Mouse (Mus musculus): ENCODE results near the gene Abcg1.

Gene Abcg1

GRCm38 (mm10) chr17:31057151-31057890 lies at the start of gene Abcg1:
Gene Abcg1 (plus strand): TSS chr17:31057675.
- peak; percentile 90 for DNase-seq (ENCODE audit: low read depth, low spot score)

GRCm38 (mm10) chr17:31008416-31008815 lies 49.1 kb upstream of the Abcg1 start:
- no peak for DNase-seq (ENCODE audit: low read depth, low spot score)

DNA sequence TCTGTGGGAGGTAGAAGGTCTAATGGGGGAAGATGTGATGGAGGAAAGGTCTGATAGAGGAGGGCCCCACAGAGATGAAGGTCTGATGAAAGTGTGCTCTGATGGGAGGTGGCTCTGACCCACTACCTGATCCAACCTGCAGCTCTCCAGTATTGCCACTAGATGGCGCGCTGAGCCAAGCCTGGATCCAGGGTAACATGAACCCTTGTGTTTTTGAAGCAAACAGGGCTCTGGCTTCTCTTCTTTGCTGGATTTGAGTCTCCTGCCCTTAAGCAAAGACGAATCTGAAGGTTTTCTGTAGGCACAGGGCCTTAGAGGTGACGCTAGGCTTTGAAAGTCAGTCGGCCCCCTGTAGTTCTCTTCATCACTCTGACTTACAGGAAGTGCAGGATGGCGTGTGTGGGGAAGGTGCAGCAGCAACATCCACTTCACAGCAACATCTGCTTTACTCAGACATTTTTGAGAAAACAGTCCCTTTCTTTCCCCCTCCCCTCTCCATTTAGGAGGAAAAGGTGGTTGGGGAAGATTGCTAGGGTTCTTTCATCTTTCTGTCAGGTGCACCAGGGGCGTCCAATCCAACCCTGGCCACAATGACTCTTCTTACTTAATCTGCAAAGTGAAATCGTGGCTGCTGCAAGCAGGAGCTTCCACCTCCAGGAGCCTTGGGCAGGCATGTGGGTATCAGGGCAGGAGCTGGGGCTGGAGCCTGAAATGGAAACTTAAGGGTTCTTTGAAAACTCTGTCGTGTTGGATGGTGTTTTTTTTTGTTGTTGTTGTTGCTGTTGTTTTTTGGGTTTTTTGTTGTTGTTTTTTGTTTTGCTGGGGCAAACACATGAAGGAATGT lies 45.7 kb upstream of the Abcg1 start:
- DNase-seq (ENCODE audit: low read depth, low spot score) = peak; percentile 78

DNA sequence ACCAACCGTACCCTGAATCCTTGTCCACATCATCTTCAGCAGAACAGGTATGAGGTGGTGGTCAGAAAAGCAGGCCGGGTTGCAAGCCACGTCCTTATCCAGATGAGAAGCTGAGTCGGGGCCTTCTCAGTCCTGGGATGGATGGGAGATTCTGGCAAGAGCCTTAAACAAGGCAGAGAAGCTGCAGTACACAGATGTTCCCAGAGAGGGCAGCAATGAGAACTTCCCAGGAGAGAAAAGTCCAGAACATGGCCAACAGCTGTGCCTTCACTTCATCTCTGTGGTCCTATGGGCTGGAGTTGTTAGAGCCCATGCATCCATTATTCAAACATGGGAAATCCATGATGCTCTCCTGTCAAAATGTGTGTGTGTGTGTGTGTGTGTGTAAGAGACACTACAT lies 39.2 kb upstream of the Abcg1 start:
- DNase-seq (ENCODE audit: low read depth, low spot score) = peak; percentile 89

DNA sequence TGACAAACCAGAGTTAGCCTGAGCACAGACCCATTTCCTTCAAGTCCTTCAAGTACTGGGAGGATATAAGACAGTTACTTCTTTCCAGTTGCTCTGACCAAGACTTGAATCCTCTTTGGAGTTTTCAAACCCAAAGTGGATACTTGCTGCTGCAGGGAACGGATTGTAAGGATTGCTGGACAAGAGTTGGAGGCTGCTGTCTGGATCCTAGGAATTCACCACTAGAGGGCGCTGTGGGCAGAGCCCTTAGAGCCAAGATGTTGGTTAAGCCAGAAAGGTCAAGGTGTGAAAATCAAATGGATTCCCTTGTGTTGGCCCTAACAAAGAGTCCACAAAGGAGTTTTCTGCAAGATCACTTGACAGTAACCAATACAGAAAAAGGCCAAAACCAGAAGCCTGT lies 38.0 kb upstream of the Abcg1 start:
- DNase-seq (ENCODE audit: low read depth, low spot score) = peak; percentile 89

- DNase-seq (ENCODE audit: low read depth, low spot score) = no peak
Observed at GRCm38 (mm10) chr17:31020078-31020477, 37.4 kb upstream of the Abcg1 start.

DNA sequence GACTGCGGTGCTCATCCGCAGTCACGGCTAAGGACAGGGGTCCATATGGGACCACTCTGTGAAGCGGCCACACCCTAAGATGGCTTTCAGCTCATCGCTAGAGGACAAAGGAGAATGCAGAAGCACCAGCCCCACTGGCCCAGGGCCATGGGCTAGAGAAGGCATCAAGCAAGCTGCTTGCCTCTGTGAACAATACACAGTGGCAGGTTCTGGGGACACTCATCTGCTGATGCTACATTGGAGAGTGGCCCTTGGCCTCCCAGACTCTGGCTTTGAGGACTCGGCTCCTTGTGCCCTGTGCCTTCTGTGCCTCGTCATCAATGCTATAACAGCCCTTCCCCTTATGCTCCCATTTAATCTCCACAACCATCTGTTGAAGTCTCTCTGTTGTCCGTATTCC lies 36.2 kb upstream of the Abcg1 start:
- DNase-seq (ENCODE audit: low read depth, low spot score) = no peak

GRCm38 (mm10) chr17:31024125-31024781 lies 33.2 kb upstream of the Abcg1 start:
- DNase-seq (ENCODE audit: low read depth, low spot score) = no peak

DNA sequence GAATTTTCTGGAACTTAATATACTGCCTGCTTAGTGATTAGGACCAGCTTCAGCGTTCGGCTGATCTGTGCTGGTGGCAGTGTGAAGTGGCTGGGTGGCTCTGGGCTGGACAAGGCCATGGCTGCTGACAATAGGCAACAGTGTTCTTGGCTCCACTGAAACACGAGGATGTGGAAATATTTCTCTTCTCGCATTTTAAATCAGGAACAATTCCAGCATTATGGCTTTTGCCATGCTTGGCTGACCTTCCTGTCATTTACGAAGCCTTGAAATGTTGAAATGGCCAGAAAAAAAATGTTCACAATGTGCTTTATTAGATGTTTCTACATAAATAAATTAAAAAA lies 32.7 kb upstream of the Abcg1 start:
- DNase-seq (ENCODE audit: low read depth, low spot score) = no peak

DNA sequence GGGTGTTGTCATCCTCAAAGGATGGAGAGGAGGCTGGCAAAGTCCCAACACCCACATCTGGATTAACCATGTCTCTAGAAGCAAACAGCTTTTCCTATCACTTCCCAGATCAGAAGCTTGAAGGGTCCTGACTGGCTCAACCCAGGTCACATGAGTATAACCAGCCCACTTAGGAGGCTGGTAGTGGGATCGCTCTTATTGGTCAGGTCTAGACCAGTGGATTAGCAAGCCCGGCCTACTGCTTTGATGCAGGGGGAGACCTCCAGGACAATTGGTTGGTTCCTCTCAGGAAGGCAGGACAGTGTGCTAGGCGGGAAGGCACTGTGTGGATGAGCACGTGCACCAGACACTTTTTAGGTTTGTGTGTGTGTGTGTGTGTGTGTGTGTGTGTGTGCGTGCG lies 30.5 kb upstream of the Abcg1 start:
- peak; percentile 75 for DNase-seq (ENCODE audit: low read depth, low spot score)

- DNase-seq (ENCODE audit: low read depth, low spot score) = no peak
Observed at GRCm38 (mm10) chr17:31027723-31028122, 29.8 kb upstream of the Abcg1 start.

DNA sequence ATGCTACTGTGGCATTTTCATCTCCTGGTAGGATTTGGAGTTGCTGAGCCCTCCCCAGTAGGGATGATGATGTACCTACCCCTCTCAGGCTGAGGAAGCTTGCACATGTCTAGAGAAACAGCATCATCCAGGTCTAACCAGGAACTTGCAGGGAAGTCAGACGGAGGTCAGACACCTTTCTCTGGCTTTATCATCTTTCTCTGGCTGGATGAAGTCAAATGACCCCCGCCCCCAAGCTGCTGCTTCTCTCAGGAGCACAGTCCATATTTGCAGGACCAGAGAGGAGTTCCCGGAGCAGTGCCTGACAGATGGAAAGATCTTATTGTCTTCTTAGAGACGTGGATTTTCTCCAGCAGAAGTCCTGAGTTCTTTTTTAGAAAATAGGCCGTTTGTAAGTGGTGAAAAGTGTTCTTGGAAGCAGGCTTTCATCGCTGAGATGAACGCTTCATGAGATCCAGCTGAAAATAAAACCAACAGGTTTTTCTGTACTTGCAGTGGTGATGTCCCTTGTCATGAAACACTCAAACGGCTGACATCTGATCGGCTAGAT lies 28.6 kb upstream of the Abcg1 start:
- no peak for DNase-seq (ENCODE audit: low read depth, low spot score)

DNA sequence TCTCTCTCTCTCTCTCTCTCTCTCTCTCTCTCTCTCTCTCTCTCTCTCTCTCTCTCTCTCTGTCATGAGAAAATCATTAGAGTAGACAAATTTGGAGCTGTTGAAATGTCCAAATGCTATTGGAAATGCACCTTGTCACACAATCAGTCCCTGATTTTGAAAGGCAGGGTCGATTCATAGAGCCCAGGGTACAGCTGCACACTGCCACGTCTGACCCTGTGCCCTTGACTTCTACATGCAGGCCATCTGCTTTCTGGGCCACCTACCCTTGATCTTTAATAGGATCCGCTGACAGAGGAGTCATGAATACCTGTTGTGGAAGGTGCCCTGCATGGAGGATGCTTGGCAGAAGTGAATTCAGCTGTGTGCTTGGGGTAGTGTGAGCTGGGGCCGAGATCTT lies 28.1 kb upstream of the Abcg1 start:
- DNase-seq (ENCODE audit: low read depth, low spot score) = no peak

GRCm38 (mm10) chr17:31032341-31032740 lies 25.1 kb upstream of the Abcg1 start:
- no peak for DNase-seq (ENCODE audit: low read depth, low spot score)

DNA sequence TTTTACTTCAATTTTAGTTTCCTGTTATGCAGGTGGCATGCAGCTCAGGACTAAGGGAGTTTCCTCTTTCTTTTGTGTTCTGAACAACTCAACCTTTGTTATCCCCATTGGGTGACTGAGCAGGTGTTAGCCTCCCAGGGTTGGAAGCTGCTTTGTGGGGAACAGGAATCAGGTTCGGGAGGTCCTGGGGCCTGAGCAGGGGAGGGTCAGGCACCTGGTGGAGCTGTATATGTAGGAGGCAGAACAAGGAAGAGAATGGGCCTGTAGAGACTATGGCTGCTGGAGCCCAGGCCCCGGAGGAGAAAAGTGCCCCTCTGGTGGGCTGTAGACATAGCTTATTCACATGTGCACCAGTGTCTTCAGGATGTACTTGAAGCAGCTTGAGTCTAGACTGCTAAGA lies 24.2 kb upstream of the Abcg1 start:
- DNase-seq (ENCODE audit: low read depth, low spot score) = peak; percentile 53

DNA sequence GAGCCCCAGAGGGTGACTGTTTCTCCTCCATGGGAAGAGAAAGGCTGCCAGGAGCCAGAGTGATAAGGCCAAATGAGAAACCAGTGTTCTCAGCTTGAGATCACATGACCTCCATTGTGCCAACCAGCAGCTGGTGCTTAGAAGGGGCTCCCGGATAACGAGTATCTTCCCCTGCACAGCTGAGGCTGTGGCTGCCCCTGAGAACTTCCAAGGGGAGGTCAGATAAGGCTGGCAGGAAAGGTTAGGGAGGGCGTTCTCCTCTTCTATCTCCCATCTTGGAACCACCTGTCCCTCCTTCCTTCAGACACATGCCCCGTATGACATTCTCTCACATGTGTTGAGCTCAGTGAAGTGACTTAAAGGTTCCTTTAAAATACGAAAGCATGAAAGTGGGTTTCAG lies 23.3 kb upstream of the Abcg1 start:
- no peak for DNase-seq (ENCODE audit: low read depth, low spot score)

- no peak for DNase-seq (ENCODE audit: low read depth, low spot score)
Observed at GRCm38 (mm10) chr17:31034674-31035356, 22.7 kb upstream of the Abcg1 start.

DNA sequence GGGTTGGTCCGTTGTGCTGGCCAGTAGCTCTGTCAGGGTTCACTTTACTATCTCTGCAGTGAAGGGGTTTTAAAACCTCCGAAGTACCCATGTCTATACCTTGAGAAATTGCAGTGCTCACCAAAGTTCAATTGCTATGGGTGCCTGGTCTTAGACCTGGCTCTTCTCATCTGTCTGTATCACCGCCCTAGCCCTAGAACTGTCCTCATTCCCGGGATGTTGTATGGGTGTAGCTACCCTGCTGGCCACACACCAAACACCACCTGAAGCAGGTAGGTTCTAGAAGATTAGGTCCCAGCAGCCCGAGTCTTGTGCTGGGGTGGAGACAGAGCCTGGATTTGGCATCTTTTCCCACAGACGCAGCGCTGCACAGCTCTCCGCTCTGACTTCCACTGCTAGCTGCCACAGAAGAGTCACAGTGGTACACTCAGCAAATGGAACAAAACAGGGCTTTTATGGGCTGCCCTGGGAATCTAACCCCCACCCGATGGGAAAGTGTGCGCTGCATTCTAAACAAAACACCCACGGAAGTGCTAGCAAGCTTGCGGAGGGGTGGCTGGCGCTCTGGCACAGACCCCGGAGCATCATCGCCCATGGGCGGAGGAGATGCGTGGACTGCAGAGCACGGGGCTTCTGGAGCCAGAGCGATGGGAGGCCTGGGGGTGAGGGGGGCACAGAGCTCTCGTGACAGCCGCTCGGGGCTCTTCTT lies 21.2 kb upstream of the Abcg1 start:
- peak; percentile 26 for DNase-seq (ENCODE audit: low read depth, low spot score)

GRCm38 (mm10) chr17:31037331-31037730 lies 20.1 kb upstream of the Abcg1 start:
- no peak for DNase-seq (ENCODE audit: low read depth, low spot score)

GRCm38 (mm10) chr17:31038381-31038780 lies 19.1 kb upstream of the Abcg1 start:
- DNase-seq (ENCODE audit: low read depth, low spot score) = no peak

- no peak for DNase-seq (ENCODE audit: low read depth, low spot score)
Observed at GRCm38 (mm10) chr17:31039626-31040025, 17.8 kb upstream of the Abcg1 start.
